Mouse (Mus musculus): ENCODE data around the gene Dync2h1. TPM values are rescaled to one million over a fixed set of nuclear protein-coding genes. Genes with fewer than 3 reads are reported as not detected.
A peak's percentile ranks its signal among the peaks of the same experiment; 100 is the strongest.

Gene Dync2h1
- polyA plus RNA-seq, 1 experiment from 2014 or later: 3.6 TPM

- Histone ChIP-seq H3K27me3 (replicated peaks) (no peaks in the 10 kb centered on the region), H3K4me1 (no peaks in the 10 kb centered on the region), H3K36me3 (peaks cover 27% of the 10 kb centered on the region), H3K4me2 (no peak overlapping the region), H3K4me3 (no peak overlapping the region), H3K9me3 (replicated peaks) (no peaks in the 10 kb centered on the region), H3K27ac (no peak overlapping the region), H3K9ac (no peak overlapping the region)
- WGBS (ENCODE audit: insufficient replicate concordance): 86% methylated on average over 7 of the region's 7 CpGs
- no peak for ATAC-seq
Observed at GRCm38 (mm10) chr9:7158605-7159004, 25.6 kb downstream of the Dync2h1 start.

GRCm38 (mm10) chr9:7154391-7154790 is 29.9 kb downstream of the Dync2h1 start:
- H3K4me2 ChIP-seq: no peak overlapping the region
- H3K9ac ChIP-seq: no peak overlapping the region
- peaks cover 20% of the 10 kb centered on the region for H3K36me3 ChIP-seq
- H3K4me3 ChIP-seq: no peak overlapping the region
- WGBS (ENCODE audit: insufficient replicate concordance): 40% methylated on average over 2 of the region's 2 CpGs
- no peak for ATAC-seq
- H3K27me3 ChIP-seq (replicated peaks): no peaks in the 10 kb centered on the region
- H3K27ac ChIP-seq: no peak overlapping the region
- no peaks in the 10 kb centered on the region for H3K9me3 ChIP-seq (replicated peaks)
- H3K4me1 ChIP-seq: no peaks in the 10 kb centered on the region

GRCm38 (mm10) chr9:7122863-7123262 is 61.4 kb downstream of the Dync2h1 start:
- Histone ChIP-seq H3K36me3 (0 out of 2 replicates have a peak, but pooled peaks cover 5% of the 10 kb centered on the region), H3K9me3 (replicated peaks) (no peaks in the 10 kb centered on the region), H3K4me2 (no peak overlapping the region), H3K9ac (no peak overlapping the region), H3K27me3 (replicated peaks) (no peaks in the 10 kb centered on the region), H3K4me1 (no peaks in the 10 kb centered on the region), H3K27ac (no peak overlapping the region), H3K4me3 (no peak overlapping the region)
- 0 out of 2 replicates have a peak, but pooled peaks have one; percentile 46 for ATAC-seq
- 58% methylated on average over 2 of the region's 2 CpGs for WGBS (ENCODE audit: insufficient replicate concordance)

GRCm38 (mm10) chr9:7110166-7110565 is 74.1 kb downstream of the Dync2h1 start:
- H3K4me1 ChIP-seq: no peaks in the 10 kb centered on the region
- WGBS (ENCODE audit: insufficient replicate concordance): 58% methylated on average over 1 of the region's 1 CpGs
- no peak overlapping the region for H3K4me3 ChIP-seq
- H3K4me2 ChIP-seq: no peak overlapping the region
- no peak overlapping the region for H3K27ac ChIP-seq
- H3K36me3 ChIP-seq: no peaks in the 10 kb centered on the region
- no peaks in the 10 kb centered on the region for H3K9me3 ChIP-seq (replicated peaks)
- H3K9ac ChIP-seq: no peak overlapping the region
- ATAC-seq: no peak
- no peaks in the 10 kb centered on the region for H3K27me3 ChIP-seq (replicated peaks)

GRCm38 (mm10) chr9:7101361-7101760 is 82.9 kb downstream of the Dync2h1 start:
- Histone ChIP-seq H3K27ac (no peak overlapping the region), H3K9me3 (replicated peaks) (no peaks in the 10 kb centered on the region), H3K27me3 (replicated peaks) (no peaks in the 10 kb centered on the region), H3K4me1 (no peaks in the 10 kb centered on the region), H3K4me2 (no peak overlapping the region), H3K36me3 (no peaks in the 10 kb centered on the region), H3K9ac (no peak overlapping the region), H3K4me3 (no peak overlapping the region)
- no peak for ATAC-seq

- H3K4me3 ChIP-seq: no peak overlapping the region
- H3K9ac ChIP-seq: no peak overlapping the region
- no peaks in the 10 kb centered on the region for H3K4me1 ChIP-seq
- no peaks in the 10 kb centered on the region for H3K27me3 ChIP-seq (replicated peaks)
- H3K4me2 ChIP-seq: no peak overlapping the region
- WGBS (ENCODE audit: insufficient replicate concordance): 56% methylated on average over 2 of the region's 2 CpGs
- no peaks in the 10 kb centered on the region for H3K9me3 ChIP-seq (replicated peaks)
- no peak overlapping the region for H3K27ac ChIP-seq
- H3K36me3 ChIP-seq: peaks cover 9% of the 10 kb centered on the region; the same call in 1 of the 2 replicates
- no peak for ATAC-seq
Observed at GRCm38 (mm10) chr9:7074625-7075024, 109.6 kb downstream of the Dync2h1 start.

GRCm38 (mm10) chr9:7070846-7071245 is 113.4 kb downstream of the Dync2h1 start:
- H3K9ac ChIP-seq: no peak overlapping the region
- H3K9me3 ChIP-seq (replicated peaks): no peaks in the 10 kb centered on the region
- H3K27ac ChIP-seq: no peak overlapping the region
- H3K36me3 ChIP-seq: no peaks in the 10 kb centered on the region
- WGBS (ENCODE audit: insufficient replicate concordance): 68% methylated on average over 3 of the region's 3 CpGs
- no peak overlapping the region for H3K4me2 ChIP-seq
- no peaks in the 10 kb centered on the region for H3K27me3 ChIP-seq (replicated peaks)
- no peak overlapping the region for H3K4me3 ChIP-seq
- no peak for ATAC-seq
- no peaks in the 10 kb centered on the region for H3K4me1 ChIP-seq

- Histone ChIP-seq H3K4me3 (no peak overlapping the region), H3K27me3 (replicated peaks) (no peaks in the 10 kb centered on the region), H3K27ac (no peak overlapping the region), H3K36me3 (no peaks in the 10 kb centered on the region; the same call in 1 of the 2 replicates), H3K4me1 (no peaks in the 10 kb centered on the region), H3K9ac (no peak overlapping the region), H3K9me3 (replicated peaks) (no peaks in the 10 kb centered on the region), H3K4me2 (no peak overlapping the region)
- WGBS (ENCODE audit: insufficient replicate concordance): 73% methylated on average over 3 of the region's 3 CpGs
- ATAC-seq: no peak
Observed at GRCm38 (mm10) chr9:7050588-7050987, 133.7 kb downstream of the Dync2h1 start.

GRCm38 (mm10) chr9:7042635-7043273 is 141.5 kb downstream of the Dync2h1 start:
- peaks cover 6% of the 10 kb centered on the region; the same call in 1 of the 2 replicates for H3K36me3 ChIP-seq
- H3K4me1 ChIP-seq: no peaks in the 10 kb centered on the region
- H3K9ac ChIP-seq: no peak overlapping the region
- no peaks in the 10 kb centered on the region for H3K9me3 ChIP-seq (replicated peaks)
- H3K27ac ChIP-seq: no peak overlapping the region
- no peak for ATAC-seq
- no peaks in the 10 kb centered on the region for H3K27me3 ChIP-seq (replicated peaks)
- no peak overlapping the region for H3K4me2 ChIP-seq
- WGBS (ENCODE audit: insufficient replicate concordance): 53% methylated on average over 5 of the region's 5 CpGs
- H3K4me3 ChIP-seq: no peak overlapping the region

GRCm38 (mm10) chr9:7041231-7041630 is 143.0 kb downstream of the Dync2h1 start:
- no peak for ATAC-seq
- no peaks in the 10 kb centered on the region for H3K9me3 ChIP-seq (replicated peaks)

GRCm38 (mm10) chr9:7032553-7032952 is 151.7 kb downstream of the Dync2h1 start:
- WGBS (ENCODE audit: insufficient replicate concordance): 86% methylated on average over 2 of the region's 2 CpGs
- H3K4me2 ChIP-seq: no peak overlapping the region

More at GRCm38 (mm10) chr9:7041231-7041630, 143.0 kb downstream of the Dync2h1 start:
- Histone ChIP-seq H3K27ac (no peak overlapping the region), H3K36me3 (peaks cover 6% of the 10 kb centered on the region; the same call in 1 of the 2 replicates), H3K27me3 (replicated peaks) (no peaks in the 10 kb centered on the region), H3K4me2 (no peak overlapping the region), H3K9ac (no peak overlapping the region), H3K4me3 (no peak overlapping the region), H3K4me1 (no peaks in the 10 kb centered on the region)
- 81% methylated on average over 5 of the region's 5 CpGs for WGBS (ENCODE audit: insufficient replicate concordance)

GRCm38 (mm10) chr9:7015600-7015999 is 168.6 kb downstream of the Dync2h1 start:
- Histone ChIP-seq H3K27ac (no peak overlapping the region), H3K4me1 (no peaks in the 10 kb centered on the region), H3K36me3 (no peaks in the 10 kb centered on the region), H3K9me3 (replicated peaks) (no peaks in the 10 kb centered on the region), H3K9ac (no peak overlapping the region), H3K4me2 (no peak overlapping the region), H3K4me3 (no peak overlapping the region), H3K27me3 (replicated peaks) (no peaks in the 10 kb centered on the region)
- no peak for ATAC-seq

More at GRCm38 (mm10) chr9:7032553-7032952, 151.7 kb downstream of the Dync2h1 start:
- Histone ChIP-seq H3K4me3 (no peak overlapping the region), H3K9me3 (replicated peaks) (no peaks in the 10 kb centered on the region), H3K27me3 (replicated peaks) (no peaks in the 10 kb centered on the region), H3K9ac (no peak overlapping the region), H3K4me1 (no peaks in the 10 kb centered on the region), H3K27ac (no peak overlapping the region), H3K36me3 (no peaks in the 10 kb centered on the region)
- ATAC-seq: no peak

GRCm38 (mm10) chr9:7014733-7015132 is 169.5 kb downstream of the Dync2h1 start:
- no peak overlapping the region for H3K9ac ChIP-seq
- H3K4me2 ChIP-seq: no peak overlapping the region
- H3K27me3 ChIP-seq (replicated peaks): no peaks in the 10 kb centered on the region
- no peaks in the 10 kb centered on the region for H3K36me3 ChIP-seq
- H3K9me3 ChIP-seq (replicated peaks): no peaks in the 10 kb centered on the region
- H3K4me1 ChIP-seq: no peaks in the 10 kb centered on the region
- no peak for ATAC-seq
- H3K4me3 ChIP-seq: no peak overlapping the region
- H3K27ac ChIP-seq: no peak overlapping the region
- 83% methylated on average over 1 of the region's 1 CpGs for WGBS (ENCODE audit: insufficient replicate concordance)
